3 mouse cellular contexts compared by ENCODE assay signal in the genomic region with DNA sequence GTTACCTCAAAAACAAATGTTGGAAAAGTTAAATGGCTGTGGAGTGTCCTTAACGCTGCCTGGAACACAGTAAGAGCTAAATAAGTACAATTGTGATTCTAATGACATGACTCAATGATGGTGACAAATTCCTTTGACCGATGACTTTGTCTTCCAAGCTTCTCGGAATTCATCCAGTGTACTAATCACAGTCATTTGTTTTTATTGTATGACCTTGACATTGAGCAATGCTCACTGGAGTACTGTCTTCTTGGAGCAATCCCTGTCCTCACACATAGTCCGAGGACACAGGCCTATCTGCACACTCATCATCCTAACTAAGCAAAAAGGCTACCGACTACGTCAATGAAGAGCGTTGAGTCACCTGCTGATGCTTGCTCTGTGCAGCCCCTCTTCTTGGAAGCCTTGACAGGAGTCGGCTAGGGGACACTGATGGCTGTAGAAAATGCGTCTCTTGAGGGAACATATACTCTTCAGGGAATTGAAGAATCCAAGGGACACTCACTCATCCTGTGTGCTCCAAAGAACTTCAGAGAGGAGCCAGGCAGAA.
"Had no signal": no experiment of that assay in that cellular context is flagged by ENCODE, and none has a peak within 500 bp of the region (broad histone marks: within the 10 kb centered on the region; RNA-seq: fewer than 3 reads in every experiment).

No protein-coding gene starts in this region.

- DNase-seq: kidney, postnatal 14 days; lung, adult 18-20 months; thymus, postnatal 4 days had no signal
